Mouse (Mus musculus): ENCODE data around the gene 1810049J17Rik. TPM values are rescaled to one million over a fixed set of nuclear protein-coding genes. Genes with fewer than 3 reads are reported as not detected.
"Not testable (repeated sequence)": the region's sequence is repeated elsewhere in the genome, so short reads cannot be mapped to it uniquely, and the experiment has no call there.

Gene 1810049J17Rik
- polyA plus RNA-seq (2012; rRNA removed): not detected in 2 replicates

GRCm38 (mm10) chr15:12321788-12322621 is at the start of gene 1810049J17Rik:
Gene 1810049J17Rik, minus strand, starts transcription at chr15:12321899.
- peak within 1 kb of the TSS; percentile 99 for H3K27ac ChIP-seq (ENCODE audit: insufficient read depth, low read depth, low read length)
- peak; percentile 52 for DNase-seq
- H3K4me1 ChIP-seq (ENCODE audit: control insufficient read depth, insufficient read depth, low read length): peaks cover 12% of the 10 kb centered on the region
- WGBS: under 1% methylated on average over 69 of the region's 70 CpGs
- peak within 1 kb of the TSS; percentile 92 for H3K4me3 ChIP-seq (ENCODE audit: insufficient read depth, low read depth, low read length)
- no peaks in the 10 kb centered on the region for H3K36me3 ChIP-seq (ENCODE audit: control insufficient read depth, insufficient read depth, low read length)
- no peaks in the 10 kb centered on the region for H3K27me3 ChIP-seq (replicated peaks; ENCODE audit: control insufficient read depth, insufficient read depth, low read length)
- TF ChIP-seq CTCF (conservative IDR thresholded peaks at IDR 0.05; ENCODE audit: insufficient read depth, insufficient read length, low read depth, low read length): no peak
- TF ChIP-seq POLR2A (IDR thresholded peaks at IDR 0.05; ENCODE audit: low read depth, low read length): no peak

GRCm38 (mm10) chr15:12371183-12371582 is 49.5 kb upstream of the 1810049J17Rik start:
- no peak overlapping the region for H3K27ac ChIP-seq (ENCODE audit: insufficient read depth, low read depth, low read length)
- H3K36me3 ChIP-seq (ENCODE audit: control insufficient read depth, insufficient read depth, low read length): no peaks in the 10 kb centered on the region
- H3K4me3 ChIP-seq (ENCODE audit: insufficient read depth, low read depth, low read length): no peak overlapping the region
- peak; percentile 77 for DNase-seq
- TF ChIP-seq POLR2A (IDR thresholded peaks at IDR 0.05; ENCODE audit: low read depth, low read length): no peak
- peak; percentile 95 for TF ChIP-seq CTCF (conservative IDR thresholded peaks at IDR 0.05; ENCODE audit: insufficient read depth, insufficient read length, low read depth, low read length)
- H3K27me3 ChIP-seq (replicated peaks; ENCODE audit: control insufficient read depth, insufficient read depth, low read length): no peaks in the 10 kb centered on the region
- 10% methylated on average over 8 of the region's 8 CpGs for WGBS
- peaks cover 17% of the 10 kb centered on the region; the same call in 1 of the 2 replicates for H3K4me1 ChIP-seq (ENCODE audit: control insufficient read depth, insufficient read depth, low read length)

GRCm38 (mm10) chr15:12370096-12370495 is 48.4 kb upstream of the 1810049J17Rik start:
- WGBS: 98% methylated on average over 3 of the region's 3 CpGs
- no peak for DNase-seq
- no peaks in the 10 kb centered on the region for H3K27me3 ChIP-seq (replicated peaks; ENCODE audit: control insufficient read depth, insufficient read depth, low read length)
- no peaks in the 10 kb centered on the region for H3K36me3 ChIP-seq (ENCODE audit: control insufficient read depth, insufficient read depth, low read length)
- H3K27ac ChIP-seq (ENCODE audit: insufficient read depth, low read depth, low read length): no peak overlapping the region
- H3K4me3 ChIP-seq (ENCODE audit: insufficient read depth, low read depth, low read length): no peak overlapping the region
- H3K4me1 ChIP-seq (ENCODE audit: control insufficient read depth, insufficient read depth, low read length): peaks cover 14% of the 10 kb centered on the region; the same call in 1 of the 2 replicates
- TF ChIP-seq CTCF (conservative IDR thresholded peaks at IDR 0.05; ENCODE audit: insufficient read depth, insufficient read length, low read depth, low read length) (no peak), POLR2A (IDR thresholded peaks at IDR 0.05; ENCODE audit: low read depth, low read length) (no peak)

GRCm38 (mm10) chr15:12368850-12369249 is 47.2 kb upstream of the 1810049J17Rik start:
- no peak for DNase-seq
- no peak for TF ChIP-seq POLR2A (IDR thresholded peaks at IDR 0.05; ENCODE audit: low read depth, low read length)
- no peak for TF ChIP-seq CTCF (conservative IDR thresholded peaks at IDR 0.05; ENCODE audit: insufficient read depth, insufficient read length, low read depth, low read length)
- no peak overlapping the region for H3K27ac ChIP-seq (ENCODE audit: insufficient read depth, low read depth, low read length)
- WGBS: 92% methylated on average over 4 of the region's 4 CpGs
- H3K4me1 ChIP-seq (ENCODE audit: control insufficient read depth, insufficient read depth, low read length): peaks cover 4% of the 10 kb centered on the region; the same call in 1 of the 2 replicates
- H3K36me3 ChIP-seq (ENCODE audit: control insufficient read depth, insufficient read depth, low read length): no peaks in the 10 kb centered on the region
- H3K27me3 ChIP-seq (replicated peaks; ENCODE audit: control insufficient read depth, insufficient read depth, low read length): no peaks in the 10 kb centered on the region
- no peak overlapping the region for H3K4me3 ChIP-seq (ENCODE audit: insufficient read depth, low read depth, low read length)

- Histone ChIP-seq H3K4me3 (ENCODE audit: insufficient read depth, low read depth, low read length) (no peak overlapping the region), H3K4me1 (ENCODE audit: control insufficient read depth, insufficient read depth, low read length) (no peaks in the 10 kb centered on the region), H3K36me3 (ENCODE audit: control insufficient read depth, insufficient read depth, low read length) (no peaks in the 10 kb centered on the region), H3K27ac (ENCODE audit: insufficient read depth, low read depth, low read length) (no peak overlapping the region), H3K27me3 (replicated peaks; ENCODE audit: control insufficient read depth, insufficient read depth, low read length) (no peaks in the 10 kb centered on the region)
- DNase-seq: no peak
- 88% methylated on average over 11 of the region's 11 CpGs for WGBS
- TF ChIP-seq CTCF (conservative IDR thresholded peaks at IDR 0.05; ENCODE audit: insufficient read depth, insufficient read length, low read depth, low read length) (no peak), POLR2A (IDR thresholded peaks at IDR 0.05; ENCODE audit: low read depth, low read length) (no peak)
These were observed 46.7 kb upstream of the 1810049J17Rik start for GRCm38 (mm10) chr15:12368357-12368756.

- TF ChIP-seq CTCF (conservative IDR thresholded peaks at IDR 0.05; ENCODE audit: insufficient read depth, insufficient read length, low read depth, low read length) (no peak), POLR2A (IDR thresholded peaks at IDR 0.05; ENCODE audit: low read depth, low read length) (no peak)
- H3K27ac ChIP-seq (ENCODE audit: insufficient read depth, low read depth, low read length): no peak overlapping the region
- no peaks in the 10 kb centered on the region for H3K4me1 ChIP-seq (ENCODE audit: control insufficient read depth, insufficient read depth, low read length)
- H3K36me3 ChIP-seq (ENCODE audit: control insufficient read depth, insufficient read depth, low read length): no peaks in the 10 kb centered on the region; the same call in 1 of the 2 replicates
- WGBS: 68% methylated on average over 13 of the region's 13 CpGs
- no peaks in the 10 kb centered on the region for H3K27me3 ChIP-seq (replicated peaks; ENCODE audit: control insufficient read depth, insufficient read depth, low read length)
- no peak overlapping the region for H3K4me3 ChIP-seq (ENCODE audit: insufficient read depth, low read depth, low read length)
- peak; percentile 59 for DNase-seq
These were observed 45.8 kb upstream of the 1810049J17Rik start for GRCm38 (mm10) chr15:12367306-12368080.

- not testable (repeated sequence) for H3K36me3 ChIP-seq (ENCODE audit: control insufficient read depth, insufficient read depth, low read length); H3K27ac ChIP-seq (ENCODE audit: insufficient read depth, low read depth, low read length); H3K4me3 ChIP-seq (ENCODE audit: insufficient read depth, low read depth, low read length); DNase-seq; H3K4me1 ChIP-seq (ENCODE audit: control insufficient read depth, insufficient read depth, low read length); H3K27me3 ChIP-seq (replicated peaks; ENCODE audit: control insufficient read depth, insufficient read depth, low read length)
- 93% methylated on average over 11 of the region's 11 CpGs for WGBS
These were observed 45.0 kb upstream of the 1810049J17Rik start for GRCm38 (mm10) chr15:12366580-12367305.
